Mouse (Mus musculus): ENCODE data around the gene Acyp2. TPM values are rescaled to one million over a fixed set of nuclear protein-coding genes. Genes with fewer than 3 reads are reported as not detected.
"Not testable (repeated sequence)": the region's sequence is repeated elsewhere in the genome, so short reads cannot be mapped to it uniquely, and the experiment has no call there.

Gene Acyp2
- 10 to 100 TPM; 22.7 to 28.2 TPM for total RNA-seq (2021)

DNA sequence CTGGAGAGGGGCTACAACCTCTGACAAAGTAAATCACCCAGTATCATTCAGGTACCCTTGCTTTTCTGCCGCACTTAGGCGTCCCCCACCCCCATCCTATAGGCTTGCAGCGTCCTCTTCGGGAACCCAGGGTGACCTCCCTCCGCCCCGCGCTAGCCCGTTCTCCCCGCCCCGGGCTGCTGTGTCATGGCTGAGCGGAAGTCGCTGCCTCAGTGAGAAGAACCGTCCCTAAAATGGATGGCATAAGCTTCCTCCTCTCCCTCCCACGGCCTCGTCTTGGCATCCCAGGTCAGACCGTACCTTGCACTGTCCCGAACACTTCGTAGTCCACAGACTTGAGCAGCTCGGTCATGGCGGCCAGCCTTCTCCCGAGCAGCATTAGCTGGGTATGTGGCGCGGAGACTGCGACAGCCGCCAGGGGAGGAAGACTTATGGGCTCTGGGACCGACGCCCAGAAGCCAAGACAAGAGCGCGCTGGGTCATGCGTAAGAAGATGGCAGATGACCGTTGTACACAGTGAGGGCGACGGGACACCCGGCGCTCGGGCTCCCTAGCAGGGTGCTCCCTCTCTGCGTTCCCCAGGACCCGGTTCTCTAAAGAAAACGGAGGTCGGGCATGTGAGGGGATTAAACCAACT lies at the start of gene Acyp2:
TSS of gene Acyp2 (minus strand) at position 587 of the 637 bp plus-strand sequence.
- DNase-seq (ENCODE audit: low spot score in 2 of 2), result peak; percentile 83 to 85
- intact Hi-C loops (cut with DNase I), result loop anchor here (5.0 to 10.0 kb wide), 3 partner anchors 94 to 382 kb away; partner anchors contain the start of genes 4930505A04Rik and Sptbn1

DNA sequence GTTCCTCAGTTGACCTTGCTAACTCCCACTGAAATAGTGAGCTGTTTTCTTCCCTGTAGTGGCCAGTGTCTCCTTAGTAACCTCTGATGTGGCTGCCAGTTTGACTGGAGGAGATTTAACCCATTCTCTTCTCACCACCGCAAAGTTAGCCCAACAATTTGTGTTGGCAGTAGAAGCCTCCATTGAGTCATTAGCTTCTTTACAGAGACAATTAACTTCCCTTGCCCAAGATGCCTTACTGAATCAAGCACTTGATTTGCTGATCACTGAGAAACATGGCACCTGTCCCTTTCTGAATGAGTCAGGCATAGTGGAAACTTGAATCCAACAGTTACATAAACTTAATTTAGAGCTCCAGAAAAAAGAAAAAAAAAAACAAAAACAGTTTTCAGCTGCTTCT lies 40.0 kb upstream of the Acyp2 start:
- intact Hi-C loops (cut with DNase I), result no loop called here
- no peak for DNase-seq (ENCODE audit: low spot score in 2 of 2)

DNA sequence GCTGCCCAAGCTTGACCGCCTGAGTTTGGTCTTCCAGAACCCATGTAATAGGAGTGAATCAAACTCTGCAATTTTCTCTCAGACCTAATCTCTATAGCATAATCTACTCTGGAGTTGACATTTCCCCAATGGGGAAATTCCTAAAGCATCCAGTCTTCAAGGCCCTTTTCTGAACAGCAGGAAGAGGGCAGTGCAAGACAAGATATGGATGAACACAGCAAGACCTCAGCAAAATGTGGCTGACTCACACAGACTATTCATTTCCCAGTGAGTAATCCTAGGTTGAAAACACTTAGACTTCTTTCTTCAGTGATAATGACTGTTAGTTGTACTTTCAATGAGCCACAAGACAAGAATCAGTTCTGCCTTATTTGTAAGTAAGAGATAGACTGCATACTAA lies 26.7 kb upstream of the Acyp2 start:
- intact Hi-C loops (cut with DNase I), result loop anchor here (5.0 to 10.0 kb wide), 3 partner anchors 99 to 211 kb away; partner anchors contain the start of genes Asb3, Gpr75 and Psme4
- peak; percentile 23 to 55 for DNase-seq (ENCODE audit: low spot score in 2 of 2)

DNA sequence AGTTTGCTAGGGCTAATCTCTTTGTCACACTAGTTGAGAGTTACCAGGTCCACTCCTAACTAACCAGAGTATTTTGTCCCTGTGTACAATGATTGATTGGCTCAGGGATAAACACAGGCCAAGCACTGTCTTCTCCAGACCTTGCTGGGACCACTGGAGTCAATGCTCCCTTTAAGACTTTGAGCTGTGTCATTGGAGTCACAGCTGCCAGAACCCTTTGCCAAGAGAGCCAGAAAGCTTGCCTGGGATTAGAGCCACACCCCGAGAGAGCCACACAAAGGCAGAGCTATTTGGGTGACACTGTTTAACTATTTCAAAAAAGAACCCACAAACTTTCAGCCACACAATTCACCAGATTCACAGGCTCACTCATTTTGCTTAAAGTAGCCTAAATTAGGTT lies 23.3 kb upstream of the Acyp2 start:
- intact Hi-C loops (cut with DNase I), result loop anchor here (10.0 kb wide), 1 partner anchor 102 kb away; the partner anchor contains the start of gene Psme4
- no peak for DNase-seq (ENCODE audit: low spot score in 2 of 2)

- no peak for DNase-seq (ENCODE audit: low spot score in 2 of 2)
- intact Hi-C loops (cut with DNase I), result no loop called here
Measured at GRCm38 (mm10) chr11:30663001-30663400, 13.6 kb upstream of the Acyp2 start.

GRCm38 (mm10) chr11:30662591-30662990 lies 13.2 kb upstream of the Acyp2 start:
- no peak for DNase-seq (ENCODE audit: low spot score in 2 of 2)
- intact Hi-C loops (cut with DNase I), result no loop called here

DNA sequence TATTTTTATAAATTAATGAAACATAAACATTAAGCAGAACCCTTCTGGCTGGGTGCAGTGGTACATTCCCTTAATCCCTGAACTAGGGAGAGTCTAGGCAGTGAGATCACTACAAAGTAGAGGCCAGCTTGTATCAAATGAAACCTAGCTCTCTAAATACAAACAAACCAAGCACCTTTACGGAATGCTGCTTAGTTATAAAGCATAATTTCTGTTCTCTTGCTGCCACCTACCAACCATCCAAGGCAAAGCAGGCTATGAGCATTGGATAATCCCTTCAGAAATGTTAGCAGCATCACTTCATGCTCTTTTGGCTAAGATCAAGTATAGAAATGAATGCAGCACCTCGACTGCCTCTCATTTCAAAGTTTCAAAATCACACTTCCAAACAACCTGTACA lies 7.7 kb upstream of the Acyp2 start:
- intact Hi-C loops (cut with DNase I), result loop anchor here (5.0 to 10.0 kb wide), 2 partner anchors 510 to 792 kb away; no protein-coding TSS in a partner anchor
- no peak for DNase-seq (ENCODE audit: low spot score in 2 of 2)

DNA sequence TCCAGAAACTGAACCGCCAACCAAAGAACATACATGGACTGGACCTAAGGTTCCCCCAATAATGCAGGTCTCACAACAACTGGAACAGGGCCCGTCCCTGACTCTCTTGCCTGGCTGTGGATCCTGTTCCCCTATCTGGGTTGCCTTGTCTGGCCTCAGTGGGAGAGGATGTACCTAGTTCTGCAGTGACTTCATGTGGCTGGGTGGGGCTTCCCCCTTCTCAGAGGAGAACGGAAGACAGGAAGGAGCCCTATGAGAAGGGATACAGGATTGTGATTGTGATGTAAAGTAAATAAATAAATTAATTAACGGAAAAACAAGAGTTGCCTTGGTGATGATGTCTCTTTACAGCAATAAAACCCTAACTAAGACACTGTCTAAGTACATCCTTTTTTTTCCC lies 6.7 kb upstream of the Acyp2 start:
- no peak for DNase-seq (ENCODE audit: low spot score in 2 of 2)
- intact Hi-C loops (cut with DNase I), result loop anchor here (5.0 to 10.0 kb wide), 2 partner anchors 509 to 791 kb away; no protein-coding TSS in a partner anchor

GRCm38 (mm10) chr11:30650416-30650815 lies 1.0 kb upstream of the Acyp2 start:
- DNase-seq (ENCODE audit: low spot score in 2 of 2), result no peak
- intact Hi-C loops (cut with DNase I), result loop anchor here (10.0 kb wide), 1 partner anchor 786 kb away; no protein-coding TSS in a partner anchor

GRCm38 (mm10) chr11:30635674-30636073 lies 13.7 kb downstream of the Acyp2 start:
- no peak for DNase-seq (ENCODE audit: low spot score in 2 of 2)
- intact Hi-C loops (cut with DNase I), result no loop called here

- intact Hi-C loops (cut with DNase I), result no loop called here
- no peak for DNase-seq (ENCODE audit: low spot score in 2 of 2)
Measured at GRCm38 (mm10) chr11:30630514-30630913, 18.9 kb downstream of the Acyp2 start.

- DNase-seq (ENCODE audit: low spot score in 2 of 2), result no peak
- intact Hi-C loops (cut with DNase I), result no loop called here
Measured at GRCm38 (mm10) chr11:30623218-30623617, 26.2 kb downstream of the Acyp2 start.

- intact Hi-C loops (cut with DNase I); DNase-seq (ENCODE audit: low spot score in 2 of 2): not testable (repeated sequence)
Measured at GRCm38 (mm10) chr11:30621386-30622363, 27.7 kb downstream of the Acyp2 start.

GRCm38 (mm10) chr11:30618235-30618634 lies 31.2 kb downstream of the Acyp2 start:
- no peak for DNase-seq (ENCODE audit: low spot score in 2 of 2)
- intact Hi-C loops (cut with DNase I), result no loop called here

- DNase-seq (ENCODE audit: low spot score in 2 of 2), result no peak
- intact Hi-C loops (cut with DNase I), result no loop called here
Measured at GRCm38 (mm10) chr11:30617571-30618097, 31.8 kb downstream of the Acyp2 start.

- intact Hi-C loops (cut with DNase I), result no loop called here
- no peak for DNase-seq (ENCODE audit: low spot score in 2 of 2)
Measured at GRCm38 (mm10) chr11:30615977-30616376, 33.4 kb downstream of the Acyp2 start.

DNA sequence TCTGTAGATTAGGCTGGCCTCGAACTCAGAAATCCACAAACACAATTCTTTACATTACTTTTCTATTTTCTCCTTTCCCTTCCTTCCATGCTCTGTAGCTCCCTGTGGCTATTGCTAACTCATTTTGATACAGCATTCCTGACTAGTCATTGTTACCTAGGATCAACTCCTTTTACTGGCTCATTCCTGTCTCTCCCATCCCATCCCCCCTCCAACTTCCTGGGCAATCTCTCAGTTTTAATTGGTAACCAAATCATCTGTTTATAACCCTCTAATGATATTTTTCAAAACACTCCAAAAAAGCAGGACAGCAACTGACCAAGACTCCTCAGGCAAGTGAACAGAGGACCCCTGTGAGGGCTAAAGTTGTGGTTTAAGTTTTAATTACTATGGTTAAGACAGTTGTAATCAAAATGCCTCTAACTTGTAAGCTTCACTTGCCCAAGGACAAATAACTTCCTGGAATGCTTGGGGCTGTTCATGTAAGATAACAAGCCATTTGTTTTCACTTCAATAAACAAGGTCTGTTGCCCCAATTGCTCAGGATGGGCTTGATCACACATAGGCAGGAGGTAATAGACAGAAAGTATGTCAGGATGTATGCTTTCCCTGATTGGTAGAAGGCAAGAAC lies 35.4 kb downstream of the Acyp2 start:
- intact Hi-C loops (cut with DNase I), result no loop called here
- DNase-seq (ENCODE audit: low spot score in 2 of 2), result no peak

DNA sequence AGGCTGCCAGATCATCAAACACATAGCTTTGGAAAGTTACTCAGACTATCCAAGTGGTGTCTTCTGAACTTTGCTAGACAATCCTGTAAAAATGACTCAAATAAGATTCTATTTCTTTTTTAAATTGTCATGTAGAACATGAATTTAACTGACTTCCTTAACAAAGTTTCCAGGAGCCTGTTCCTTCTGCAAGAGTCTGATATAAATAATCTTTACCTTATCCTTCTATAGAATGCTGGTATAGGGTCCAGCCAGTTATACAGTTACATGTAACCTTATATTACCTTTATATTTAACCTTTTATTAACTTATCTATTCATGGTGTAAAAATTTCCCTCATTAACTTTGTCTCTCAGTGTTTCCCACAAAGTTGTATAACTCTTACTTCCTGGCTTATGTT lies 36.7 kb downstream of the Acyp2 start:
- no peak for DNase-seq (ENCODE audit: low spot score in 2 of 2)
- intact Hi-C loops (cut with DNase I), result no loop called here

- intact Hi-C loops (cut with DNase I), result no loop called here
- no peak for DNase-seq (ENCODE audit: low spot score in 2 of 2)
Measured at GRCm38 (mm10) chr11:30609247-30609646, 40.1 kb downstream of the Acyp2 start.
